Mouse (Mus musculus) neural tube, embryonic 11.5 days (tissue): Measurements from ENCODE around the gene Cdh23. TPM values are rescaled to one million over a fixed set of nuclear protein-coding genes. Genes with fewer than 3 reads are reported as not detected.

ENCODE experiments used
- ATAC-seq: fragments of 200-750 bp; cut with Nextera tagmentation; 2 replicates; pipeline ENCODE4 v1.8.0; 2017; ENCODE audit warnings: moderate number of reproducible peaks, mild to moderate bottlenecking, moderate TSS enrichment, moderate library complexity; ENCODE audit not compliant: insufficient read depth, low FRiP score, low TSS enrichment
- DNase-seq: peaks from one replicate; pipeline ENCODE4 v3.0.0-alpha.2; 2015; ENCODE audit warnings: low spot score
- H3K27ac ChIP-seq: fragments of 300-500 bp; sonication (generic); 2 replicates; pipeline ENCODE4 v1.5.1; 2014; ENCODE audit warnings: low read depth, mild to moderate bottlenecking, low read length
- H3K27me3 ChIP-seq: fragments of 300-500 bp; sonication (generic); 2 replicates; pipeline ENCODE4 v1.6.1; 2014; ENCODE audit warnings: mild to moderate bottlenecking, low read length, mixed read lengths; ENCODE audit not compliant: control insufficient read depth, insufficient read depth
- H3K36me3 ChIP-seq: fragments of 300-500 bp; sonication (generic); 2 replicates; pipeline ENCODE4 v1.6.1; 2014; ENCODE audit warnings: mild to moderate bottlenecking, low read length, moderate library complexity, mixed read lengths; ENCODE audit not compliant: control insufficient read depth, insufficient read depth
- H3K4me1 ChIP-seq: fragments of 300-500 bp; sonication (generic); 2 replicates; pipeline ENCODE4 v1.6.1; 2014; ENCODE audit warnings: low read length, mixed read lengths; ENCODE audit not compliant: control insufficient read depth, insufficient read depth
- H3K4me2 ChIP-seq: fragments of 300-500 bp; sonication (generic); 2 replicates; pipeline ENCODE4 v1.6.1; 2014; ENCODE audit warnings: low read depth, mild to moderate bottlenecking, moderate library complexity
- H3K4me3 ChIP-seq: fragments of 300-500 bp; sonication (generic); 2 replicates; pipeline ENCODE4 v1.5.1; 2014; ENCODE audit warnings: low read depth, low read length
- H3K9ac ChIP-seq: fragments of 300-500 bp; sonication (generic); 2 replicates; pipeline ENCODE4 v1.6.1; 2014; ENCODE audit warnings: mild to moderate bottlenecking, low read length
- H3K9me3 ChIP-seq: fragments of 300-500 bp; sonication (generic); 2 replicates; pipeline ENCODE4 v1.6.1; 2016; ENCODE audit warnings: low read length; ENCODE audit not compliant: control insufficient read depth
- WGBS: fragments of 180-500 bp; shearing (Covaris S2); extraction: QIAGEN DNeasy Blood & Tissue Kit; methylation state at CpG from one replicate; pipeline ENCODE4 v1.1.7; 2014; 5-methylcytosine and 5-hydroxymethylcytosine counted together
- polyA plus RNA-seq: library from polyadenylated mRNA; unstranded; fragments of >200 nt; fragmentation: Nextera tagmentation; extraction: Ambion mirVana; gene quantifications from 2 replicates; pipeline ENCODE4 v1.2.1, GENCODE M21; 2014

Gene Cdh23
- polyA plus RNA-seq, 1 experiment from 2014 or later = 0.50 TPM

DNA sequence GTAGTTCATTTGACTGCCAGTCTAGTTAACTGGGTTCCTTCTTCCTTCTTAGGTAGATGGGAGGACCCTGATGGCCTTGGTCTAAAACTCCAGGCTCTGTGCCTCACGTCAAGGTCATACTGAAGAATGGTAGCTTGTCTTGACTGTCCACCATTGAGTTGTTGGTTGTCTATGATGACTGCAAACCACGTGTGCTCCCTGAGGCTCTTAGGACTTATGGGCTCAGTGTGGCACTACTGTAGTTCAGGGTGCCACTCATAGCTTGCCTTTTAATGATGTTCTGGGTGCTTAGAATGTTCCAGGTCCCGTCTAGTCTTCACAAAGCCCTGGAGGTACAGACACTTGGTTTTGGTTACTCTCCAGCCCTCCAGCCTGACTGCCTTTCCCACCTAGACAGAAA lies 417.5 kb downstream of the Cdh23 start:
- H3K9ac ChIP-seq = no peak overlapping the region
- 92% methylated on average over 3 of the region's 3 CpGs for WGBS
- H3K4me1 ChIP-seq = peaks cover 24% of the 10 kb centered on the region
- DNase-seq (no peak), ATAC-seq (no peak)
- no peaks in the 10 kb centered on the region for H3K27me3 ChIP-seq
- H3K27ac ChIP-seq = no peak overlapping the region
- H3K36me3 ChIP-seq = no peaks in the 10 kb centered on the region
- H3K4me3 ChIP-seq = peak overlapping the region; percentile 4; the same call in 1 of the 2 replicates
- peak overlapping the region; percentile 95 for H3K4me2 ChIP-seq
- no peaks in the 10 kb centered on the region for H3K9me3 ChIP-seq

- Histone ChIP-seq H3K9ac (peak overlapping the region; percentile 77), H3K4me3 (peak overlapping the region; percentile 78), H3K4me1 (peaks cover 20% of the 10 kb centered on the region), H3K4me2 (peak overlapping the region; percentile 95), H3K27me3 (no peaks in the 10 kb centered on the region; the same call in 1 of the 2 replicates), H3K36me3 (no peaks in the 10 kb centered on the region), H3K27ac (peak overlapping the region; percentile 72; the same call in 1 of the 2 replicates), H3K9me3 (no peaks in the 10 kb centered on the region)
- WGBS = 10% methylated on average over 13 of the region's 13 CpGs
- no peak; the same call in 1 of the 2 replicates for ATAC-seq
- no peak for DNase-seq
Observed at GRCm38 (mm10) chr10:60278006-60278399, 418.3 kb downstream of the Cdh23 start.

- Histone ChIP-seq H3K4me1 (peaks cover 20% of the 10 kb centered on the region), H3K27ac (peak within 1 kb of the TSS; percentile 72), H3K9me3 (no peaks in the 10 kb centered on the region), H3K9ac (peak within 1 kb of the TSS; percentile 77), H3K4me3 (peak within 1 kb of the TSS; percentile 78), H3K4me2 (peak within 1 kb of the TSS; percentile 95), H3K36me3 (no peaks in the 10 kb centered on the region), H3K27me3 (no peaks in the 10 kb centered on the region; the same call in 1 of the 2 replicates)
- DNase-seq = peak; percentile 94
- ATAC-seq = peak; percentile 88
- WGBS = 3% methylated on average over 54 of the region's 54 CpGs
Observed at GRCm38 (mm10) chr10:60277207-60278005, 418.9 kb downstream of the Cdh23 start, which contains the start of gene Psap. Gene Psap (plus strand): TSS chr10:60277627.

DNA sequence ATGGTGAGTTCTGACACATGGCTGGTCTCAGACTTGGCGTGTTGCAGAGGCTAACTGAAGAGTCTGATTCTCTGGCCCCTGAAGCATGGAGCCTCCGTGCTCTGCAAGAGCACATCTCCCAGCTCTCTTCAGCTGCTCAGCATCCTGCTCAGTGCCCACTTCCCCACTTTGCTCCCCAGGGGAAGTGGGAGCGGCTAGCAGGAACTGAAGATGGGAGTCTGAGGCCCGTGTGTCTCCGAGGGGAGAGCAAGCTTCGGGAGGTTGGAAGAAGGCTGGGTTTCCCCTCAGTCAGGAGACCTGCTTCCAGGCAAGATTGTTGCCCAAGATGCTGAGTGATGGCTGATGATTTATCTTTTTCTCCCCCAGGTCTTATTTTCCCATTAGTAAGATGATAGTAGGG lies 422.9 kb downstream of the Cdh23 start:
- Histone ChIP-seq H3K4me2 (no peak overlapping the region), H3K9ac (no peak overlapping the region), H3K4me3 (no peak overlapping the region), H3K27me3 (no peaks in the 10 kb centered on the region; the same call in 1 of the 2 replicates), H3K27ac (no peak overlapping the region), H3K9me3 (no peaks in the 10 kb centered on the region), H3K36me3 (no peaks in the 10 kb centered on the region), H3K4me1 (0 out of 2 replicates have a peak, but pooled peaks cover 2% of the 10 kb centered on the region)
- WGBS = 84% methylated on average over 6 of the region's 6 CpGs
- DNase-seq (no peak), ATAC-seq (no peak)

DNA sequence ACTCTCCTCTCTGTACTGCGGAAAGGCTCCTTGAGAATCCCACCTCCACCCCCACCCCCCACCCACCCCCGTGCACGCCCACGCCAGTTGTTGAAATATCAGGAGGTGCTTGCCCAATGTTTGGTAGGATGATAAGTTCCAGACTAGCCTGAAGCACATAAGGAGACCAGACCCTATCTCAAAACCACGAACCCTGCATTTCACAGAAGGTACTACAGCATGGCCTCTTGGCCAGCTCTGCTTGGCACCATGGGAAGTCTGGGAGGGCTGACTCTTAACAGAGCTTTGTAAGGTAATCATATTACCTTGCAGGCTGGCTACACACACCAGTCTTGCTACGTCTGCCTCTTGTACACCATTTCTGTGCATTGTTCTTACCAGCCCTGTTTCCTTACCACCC lies 424.0 kb downstream of the Cdh23 start:
- Histone ChIP-seq H3K27me3 (no peaks in the 10 kb centered on the region; the same call in 1 of the 2 replicates), H3K4me2 (no peak overlapping the region), H3K9ac (no peak overlapping the region), H3K4me1 (no peaks in the 10 kb centered on the region), H3K27ac (no peak overlapping the region), H3K36me3 (no peaks in the 10 kb centered on the region), H3K9me3 (no peaks in the 10 kb centered on the region), H3K4me3 (no peak overlapping the region)
- 58% methylated on average over 6 of the region's 6 CpGs for WGBS
- ATAC-seq (no peak), DNase-seq (no peak)

- Histone ChIP-seq H3K4me1 (no peaks in the 10 kb centered on the region), H3K27me3 (no peaks in the 10 kb centered on the region; the same call in 1 of the 2 replicates), H3K27ac (no peak overlapping the region), H3K9ac (no peak overlapping the region), H3K4me2 (no peak overlapping the region), H3K36me3 (no peaks in the 10 kb centered on the region), H3K9me3 (no peaks in the 10 kb centered on the region), H3K4me3 (no peak overlapping the region)
- WGBS = 70% methylated on average over 6 of the region's 6 CpGs
- no peak for ATAC-seq
- no peak for DNase-seq
Observed at GRCm38 (mm10) chr10:60271015-60271414, 425.3 kb downstream of the Cdh23 start.

DNA sequence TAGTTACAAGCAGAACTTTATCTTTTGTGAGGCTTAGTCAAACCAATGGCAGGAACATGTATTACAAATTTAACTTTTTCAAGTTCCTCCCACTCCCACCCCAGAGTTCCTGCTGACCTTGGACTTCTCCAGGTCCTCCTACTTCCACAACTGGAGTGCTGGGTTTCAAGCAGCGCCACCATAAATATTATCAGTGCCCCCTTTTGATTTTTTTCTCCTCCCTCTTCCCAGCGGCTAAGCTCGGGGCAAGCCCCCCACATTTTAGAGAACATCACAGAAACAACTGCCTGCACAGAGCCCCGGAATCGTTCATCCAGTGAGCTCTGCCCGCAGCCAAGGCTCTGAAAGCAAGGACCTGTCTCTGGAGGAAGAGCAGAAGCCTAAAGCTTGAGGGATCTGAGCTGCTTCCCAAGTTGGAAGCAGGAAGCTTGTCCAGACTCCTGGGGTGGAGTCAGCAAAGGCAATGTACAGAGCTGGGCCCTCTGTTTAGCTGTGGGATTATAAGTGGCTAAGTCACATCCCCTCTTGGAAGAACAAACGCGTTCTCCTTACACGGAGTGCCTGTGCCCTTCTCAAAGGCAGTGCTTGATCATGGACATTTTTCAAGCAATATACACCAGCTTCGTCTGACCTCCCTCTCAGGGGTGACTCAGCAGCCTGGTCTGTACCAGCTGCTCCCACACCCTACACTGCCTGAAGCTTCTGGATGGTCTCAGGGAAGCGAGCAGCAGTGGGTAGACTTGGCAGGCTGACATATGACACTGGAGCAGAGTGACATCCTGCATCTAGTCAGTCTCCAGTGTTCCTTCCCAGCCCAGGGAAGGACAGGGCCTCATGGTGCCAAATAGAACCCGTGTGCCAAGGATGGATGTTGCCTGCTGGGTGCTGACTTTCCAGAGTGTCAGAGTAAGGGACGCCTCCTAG lies 426.9 kb downstream of the Cdh23 start:
- no peak for ATAC-seq
- no peak overlapping the region for H3K4me2 ChIP-seq
- no peak overlapping the region for H3K27ac ChIP-seq
- H3K9me3 ChIP-seq = no peaks in the 10 kb centered on the region
- WGBS = 83% methylated on average over 13 of the region's 13 CpGs
- H3K36me3 ChIP-seq = no peaks in the 10 kb centered on the region
- no peaks in the 10 kb centered on the region; the same call in 1 of the 2 replicates for H3K27me3 ChIP-seq
- H3K9ac ChIP-seq = no peak overlapping the region
- H3K4me3 ChIP-seq = no peak overlapping the region
- no peak for DNase-seq
- H3K4me1 ChIP-seq = no peaks in the 10 kb centered on the region

DNA sequence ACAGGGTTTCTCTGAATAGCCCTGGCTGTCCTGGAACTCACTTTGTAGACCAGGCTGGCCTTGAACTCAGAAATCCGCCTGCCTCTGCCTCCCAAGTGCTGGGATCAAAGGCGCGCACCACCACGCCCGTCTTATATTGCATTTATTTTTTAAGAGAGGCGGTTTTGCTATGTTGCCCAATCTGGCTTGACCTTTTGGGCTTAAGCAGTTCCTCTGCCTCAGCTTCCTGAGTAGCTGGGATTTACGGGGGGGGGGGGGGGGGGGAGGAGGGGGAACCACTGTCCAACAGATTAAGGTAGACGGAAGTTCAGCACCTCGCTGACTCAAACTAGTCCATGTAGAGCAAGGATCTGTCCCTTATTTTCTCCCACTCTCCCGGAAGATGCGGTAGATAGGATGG lies 427.6 kb downstream of the Cdh23 start:
- Histone ChIP-seq H3K36me3 (no peaks in the 10 kb centered on the region), H3K27me3 (no peaks in the 10 kb centered on the region; the same call in 1 of the 2 replicates), H3K4me2 (no peak overlapping the region), H3K4me1 (no peaks in the 10 kb centered on the region), H3K4me3 (no peak overlapping the region), H3K9ac (no peak overlapping the region), H3K9me3 (no peaks in the 10 kb centered on the region), H3K27ac (no peak overlapping the region)
- DNase-seq (no peak), ATAC-seq (no peak)
- WGBS = 91% methylated on average over 10 of the region's 11 CpGs
